Mouse (Mus musculus) bone marrow macrophage, adult 2 months (primary cell): ENCODE results near the gene En2. TPM values are rescaled to one million over a fixed set of nuclear protein-coding genes. Genes with fewer than 3 reads are reported as not detected.

ENCODE experiments used
- H3K27ac ChIP-seq: 2 replicates; pipeline ENCODE4 v1.5.1; 2012; ENCODE audit warnings: low read depth, low read length; ENCODE audit not compliant: insufficient read depth
- H3K4me1 ChIP-seq: 2 replicates; pipeline ENCODE4 v1.6.1; 2012; ENCODE audit warnings: low read length; ENCODE audit not compliant: control insufficient read depth, insufficient read depth
- H3K4me3 ChIP-seq: 2 replicates; pipeline ENCODE4 v1.5.1; 2012; ENCODE audit warnings: mild to moderate bottlenecking, low read length, moderate library complexity; ENCODE audit not compliant: insufficient read depth
- CTCF ChIP-seq: IDR thresholded peaks from 2 replicates; pipeline ENCODE4 v1.5.1; 2012; ENCODE audit warnings: low read depth, mild to moderate bottlenecking, low read length, moderate library complexity
- POLR2A ChIP-seq: IDR thresholded peaks from 2 replicates; pipeline ENCODE4 v1.6.1; 2012; ENCODE audit warnings: mild to moderate bottlenecking, low read depth, low read length, borderline replicate concordance
- polyA plus RNA-seq: library from polyadenylated mRNA; stranded (reverse); fragments of >200 nt; gene quantifications from 2 replicates; pipeline ENCODE4 v1.2.4, GENCODE M21; 2012; ENCODE audit not compliant: missing spikeins, insufficient read depth, insufficient read length

En2 gene
- polyA plus RNA-seq, 1 experiment = not detected

DNA sequence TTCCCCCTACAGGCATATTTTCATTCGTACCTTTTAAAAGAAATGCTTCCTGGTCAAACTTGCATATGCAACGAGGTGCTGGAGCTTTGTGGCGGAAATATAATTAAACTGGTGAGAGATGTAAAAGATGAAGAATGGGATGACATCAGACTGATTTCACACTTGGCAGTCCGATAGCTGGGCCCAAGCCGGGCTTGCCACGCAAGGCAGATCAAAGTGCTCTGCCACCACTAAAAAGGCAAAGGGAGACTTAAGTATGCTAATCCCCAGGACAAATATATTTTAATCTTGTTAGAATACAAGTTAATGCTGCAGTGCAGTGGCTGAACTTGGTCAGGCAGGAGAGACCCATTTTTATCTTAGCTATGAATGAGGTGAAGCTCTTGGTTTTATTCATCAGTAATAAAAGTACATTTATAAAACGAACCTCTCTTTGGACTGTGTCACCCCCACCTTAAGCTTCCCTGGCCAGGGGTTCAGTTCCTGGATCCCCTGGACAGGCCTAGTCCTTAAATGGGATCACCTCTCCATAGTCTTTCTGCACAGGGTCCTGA is 13.8 kb downstream of the En2 start:
- TF ChIP-seq CTCF = no peak
- no peak for TF ChIP-seq POLR2A
- H3K4me1 ChIP-seq = no peaks in the 10 kb centered on the region
- no peak overlapping the region for H3K4me3 ChIP-seq
- H3K27ac ChIP-seq = no peak overlapping the region

DNA sequence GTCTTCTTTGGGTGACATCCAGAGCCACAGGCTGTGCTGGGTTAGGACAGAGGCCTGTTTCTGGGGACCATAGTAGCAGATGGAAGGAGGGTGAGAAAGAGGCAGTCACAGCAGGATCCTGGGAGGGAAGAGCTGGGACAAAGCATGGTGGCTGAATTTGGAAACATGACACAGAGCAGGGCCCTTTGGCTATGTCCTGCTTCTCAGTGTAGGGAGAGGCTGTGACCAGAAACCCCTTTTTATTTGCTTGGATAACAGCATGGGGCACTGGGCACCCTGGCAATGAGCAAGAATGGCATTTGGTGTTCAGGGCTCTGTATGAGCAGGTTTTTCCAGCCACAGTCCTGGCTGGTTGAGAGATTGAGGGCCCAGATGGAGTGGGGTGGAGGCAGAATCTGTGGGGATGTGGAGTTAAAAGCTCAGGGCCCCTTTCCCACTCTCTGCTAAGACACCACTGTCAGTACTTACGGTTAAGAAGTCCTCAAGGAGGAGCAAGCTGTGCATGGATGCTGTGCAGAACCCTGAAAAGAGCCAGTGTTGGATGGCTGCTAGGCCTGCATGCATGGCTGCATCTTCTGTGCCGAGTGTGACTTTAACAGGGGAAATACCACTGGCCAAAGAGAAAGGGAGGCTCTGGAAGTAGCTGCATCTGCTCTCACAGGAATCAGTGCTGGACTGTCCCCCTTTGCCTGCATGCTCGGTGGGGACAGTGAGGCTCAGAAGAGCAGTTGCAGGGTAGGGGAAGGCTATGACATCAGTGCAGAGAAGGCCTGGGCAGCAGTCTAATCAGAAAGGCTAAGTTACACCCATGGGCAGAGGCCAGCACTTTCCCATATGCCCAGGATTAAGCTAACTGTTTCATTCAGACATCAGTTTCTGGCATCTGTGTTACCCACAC is 26.0 kb downstream of the En2 start:
- TF ChIP-seq CTCF (no peak), POLR2A (no peak)
- Histone ChIP-seq H3K27ac (no peak overlapping the region), H3K4me1 (no peaks in the 10 kb centered on the region), H3K4me3 (no peak overlapping the region)

DNA sequence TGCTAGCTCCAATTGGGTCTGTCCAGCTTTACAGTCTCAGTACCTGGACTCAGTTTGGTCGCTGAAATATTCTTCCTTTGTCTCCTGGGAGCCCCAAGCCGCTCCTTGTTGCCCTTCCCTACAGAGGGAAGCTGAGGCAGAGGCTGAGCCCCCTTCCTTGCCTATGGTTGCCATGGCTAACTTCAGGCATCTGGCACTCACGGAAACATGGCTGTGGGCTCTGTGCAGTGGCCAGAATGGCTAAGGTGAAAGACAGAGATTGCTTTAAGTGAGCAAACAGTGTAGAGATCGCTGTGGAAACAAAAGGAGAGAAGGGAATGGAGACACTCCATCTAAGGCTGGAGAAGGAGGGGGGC is 26.6 kb downstream of the En2 start:
- no peaks in the 10 kb centered on the region for H3K4me1 ChIP-seq
- no peak overlapping the region for H3K4me3 ChIP-seq
- H3K27ac ChIP-seq = no peak overlapping the region
- TF ChIP-seq CTCF (no peak), POLR2A (no peak)

DNA sequence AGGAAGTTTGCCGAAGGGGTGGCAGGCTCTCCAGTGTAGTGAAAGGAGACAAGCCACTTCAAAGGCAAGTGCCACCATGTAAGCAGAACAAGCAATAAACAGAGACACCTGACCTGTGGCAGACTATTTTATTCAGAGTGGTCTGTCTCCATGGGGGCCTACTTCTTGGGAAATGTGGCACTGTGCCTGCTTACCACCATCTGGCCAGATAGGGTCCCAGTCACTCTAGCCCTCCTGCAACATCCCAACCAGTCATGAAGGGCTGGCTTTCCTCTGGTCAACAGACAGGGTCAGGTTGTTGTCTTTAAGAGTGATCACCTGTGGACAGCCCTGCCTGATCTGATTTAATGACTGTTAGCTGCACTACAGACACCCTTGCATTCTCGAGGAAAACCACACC is 30.0 kb downstream of the En2 start:
- no peak overlapping the region for H3K4me3 ChIP-seq
- H3K4me1 ChIP-seq = no peaks in the 10 kb centered on the region

DNA sequence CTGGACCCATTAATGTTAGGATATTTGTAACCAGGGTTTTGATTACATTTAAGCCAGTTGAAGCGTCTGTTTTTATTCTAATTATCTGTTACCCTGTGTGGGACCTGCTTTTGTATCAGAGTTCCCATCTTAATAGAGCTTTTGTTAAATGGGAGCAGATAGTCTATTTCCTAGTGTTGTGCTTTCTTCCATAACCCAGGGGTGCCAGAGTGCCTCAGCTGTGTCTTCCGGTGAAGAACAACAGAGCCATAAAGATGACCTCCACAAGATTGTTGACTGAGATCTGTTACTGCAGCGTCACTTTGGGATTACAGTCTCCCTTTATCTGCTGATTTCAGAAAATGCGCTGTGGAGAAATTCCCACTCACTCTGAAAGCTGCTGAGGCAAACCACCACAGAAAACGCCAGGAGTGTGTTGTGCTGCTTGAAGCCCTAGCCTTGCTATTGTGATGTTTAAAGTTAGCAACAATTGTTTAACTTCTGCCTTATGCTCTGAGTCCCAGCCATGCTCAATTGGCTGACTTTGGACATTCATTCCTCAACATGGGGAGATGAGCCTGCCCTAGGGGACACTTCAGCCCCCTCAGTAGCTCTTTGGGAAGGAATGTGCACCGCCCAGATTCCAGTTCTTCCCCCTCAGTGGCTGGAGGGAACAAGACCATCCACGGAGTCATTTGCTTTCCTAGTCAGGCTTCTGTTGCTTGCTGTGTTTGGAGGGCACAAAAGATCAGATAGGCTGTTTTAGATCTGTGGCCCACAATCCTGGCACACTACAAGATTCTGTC is 33.8 kb downstream of the En2 start:
- H3K27ac ChIP-seq = no peak overlapping the region
- TF ChIP-seq POLR2A (no peak), CTCF (no peak)
- H3K4me3 ChIP-seq = no peak overlapping the region
- no peaks in the 10 kb centered on the region for H3K4me1 ChIP-seq

More for the DNA sequence above, 30.0 kb downstream of the En2 start:
- TF ChIP-seq POLR2A (no peak), CTCF (no peak)
- H3K27ac ChIP-seq = no peak overlapping the region

DNA sequence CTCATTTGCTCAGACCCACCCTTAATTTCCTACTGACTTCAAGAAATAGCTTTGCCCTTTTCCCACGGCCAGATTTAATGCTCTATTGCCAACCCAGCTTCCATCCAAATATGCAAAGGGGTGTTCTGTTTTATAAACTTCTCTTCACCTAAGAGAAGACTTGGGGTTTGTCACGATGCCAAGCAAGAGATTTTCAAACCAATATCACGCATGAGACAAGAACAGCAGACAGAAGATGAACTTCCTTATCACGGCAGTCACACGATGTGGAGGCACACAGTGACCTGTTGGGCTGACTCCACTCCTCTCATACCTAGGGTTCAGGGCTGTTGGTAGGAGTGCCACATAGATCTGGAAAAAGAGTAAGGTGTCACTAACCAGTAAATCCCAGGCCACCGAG is 37.6 kb downstream of the En2 start:
- TF ChIP-seq CTCF = no peak
- no peak for TF ChIP-seq POLR2A
- Histone ChIP-seq H3K4me3 (no peak overlapping the region), H3K4me1 (no peaks in the 10 kb centered on the region), H3K27ac (no peak overlapping the region)

DNA sequence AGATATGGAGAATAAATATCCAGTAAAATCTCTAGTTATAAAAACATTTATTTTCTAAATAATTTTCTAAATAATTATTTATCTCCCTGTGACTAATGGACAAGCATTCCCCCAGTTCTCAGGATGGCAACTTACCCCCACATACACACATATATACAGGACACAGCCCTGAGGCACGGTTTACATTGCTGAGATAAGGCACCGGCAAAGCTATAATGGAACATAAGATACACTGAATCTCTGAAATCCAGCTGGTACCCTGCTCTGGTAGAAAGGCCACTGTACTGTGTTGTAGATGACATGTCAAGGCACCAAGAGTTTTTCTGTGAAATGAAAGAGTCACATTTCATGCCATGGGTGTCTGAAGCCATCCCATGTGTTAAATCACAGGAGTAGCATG is 39.2 kb downstream of the En2 start:
- H3K4me3 ChIP-seq = no peak overlapping the region
- no peaks in the 10 kb centered on the region for H3K4me1 ChIP-seq
- H3K27ac ChIP-seq = no peak overlapping the region
- no peak for TF ChIP-seq POLR2A
- no peak for TF ChIP-seq CTCF

DNA sequence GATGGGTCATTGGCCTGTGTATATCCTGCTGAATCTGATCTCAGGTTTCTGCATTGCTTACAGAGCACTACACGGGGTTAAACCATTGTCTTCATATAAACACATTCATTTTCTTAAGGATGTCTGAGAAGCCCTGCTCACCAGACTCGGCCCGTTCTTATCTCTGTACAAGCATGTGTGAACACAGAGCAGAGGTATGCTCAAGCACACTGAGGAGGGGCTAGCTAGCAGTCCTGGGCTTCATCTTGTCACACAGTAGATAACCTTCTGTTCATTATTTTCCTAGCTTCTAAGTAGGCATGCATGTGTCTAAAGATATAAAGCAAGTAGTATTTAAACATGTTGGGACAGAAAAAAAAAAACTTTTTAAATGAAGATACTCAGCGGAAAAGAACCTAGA is 41.0 kb downstream of the En2 start:
- H3K4me1 ChIP-seq = no peaks in the 10 kb centered on the region

DNA sequence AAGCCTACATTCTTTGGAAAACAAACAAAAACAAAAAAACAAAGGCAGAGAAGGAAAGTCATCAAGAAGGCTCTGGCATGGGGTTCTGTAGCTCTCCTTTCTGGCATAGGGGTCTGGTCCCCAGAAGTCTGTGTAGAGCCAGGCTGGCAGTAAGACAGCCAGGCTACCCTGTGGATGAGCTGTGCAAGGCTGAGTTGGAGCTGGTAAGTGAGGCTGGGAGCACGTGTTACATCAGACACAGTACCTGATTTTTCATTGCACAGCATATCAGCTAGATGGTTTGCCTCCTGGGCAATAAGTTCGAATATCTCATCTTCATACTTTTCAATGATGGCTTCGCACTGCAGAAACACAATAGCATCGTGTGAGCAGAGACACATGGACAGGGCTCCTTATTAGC is 41.5 kb downstream of the En2 start:
- no peak for TF ChIP-seq POLR2A
- TF ChIP-seq CTCF = no peak
- H3K27ac ChIP-seq = no peak overlapping the region
- H3K4me1 ChIP-seq = no peaks in the 10 kb centered on the region
- H3K4me3 ChIP-seq = no peak overlapping the region

More for the DNA sequence above, 41.0 kb downstream of the En2 start:
- H3K27ac ChIP-seq = no peak overlapping the region
- no peak overlapping the region for H3K4me3 ChIP-seq
- TF ChIP-seq POLR2A = no peak
- no peak for TF ChIP-seq CTCF

DNA sequence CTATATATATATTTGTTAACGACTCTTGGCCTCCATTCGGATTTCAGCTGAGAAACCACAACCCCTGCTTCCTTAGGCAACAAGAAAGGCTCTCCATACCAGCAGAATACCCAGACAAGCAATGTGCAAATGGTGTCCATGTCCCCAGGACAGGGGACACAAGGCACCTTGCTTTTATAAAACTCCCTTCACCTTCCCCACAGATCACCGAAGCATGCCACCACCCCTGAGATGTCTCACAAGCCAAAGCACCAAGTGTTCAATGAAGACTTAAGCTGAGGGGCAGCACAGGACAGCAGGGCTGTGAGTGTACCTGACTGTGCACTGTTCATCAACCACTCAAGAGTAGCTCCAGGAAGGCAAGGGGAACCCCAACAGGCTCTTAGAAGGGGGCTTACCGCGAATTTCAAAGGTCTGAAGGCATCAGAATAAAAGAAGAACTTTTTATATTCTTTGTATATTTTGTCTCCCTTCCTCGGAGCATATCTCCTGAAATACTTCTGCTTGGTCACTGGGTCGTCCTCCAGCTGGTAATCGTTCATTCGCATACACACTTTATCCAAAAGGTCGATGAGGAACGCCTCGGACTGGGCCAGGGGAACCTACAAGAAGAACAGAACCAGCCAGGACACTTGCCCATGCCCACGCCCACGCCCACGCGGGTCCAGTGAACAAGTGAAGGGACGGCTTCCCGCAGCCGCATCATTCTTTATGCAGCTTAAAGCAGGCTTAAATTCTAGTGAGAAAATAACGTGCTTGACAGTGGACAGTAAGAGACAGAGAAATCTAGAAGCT is 43.4 kb downstream of the En2 start:
- Histone ChIP-seq H3K4me3 (no peak overlapping the region), H3K27ac (no peak overlapping the region), H3K4me1 (no peaks in the 10 kb centered on the region)
- no peak for TF ChIP-seq CTCF
- no peak for TF ChIP-seq POLR2A
